17 mouse cellular contexts compared by ENCODE assay signal in the genomic region with DNA sequence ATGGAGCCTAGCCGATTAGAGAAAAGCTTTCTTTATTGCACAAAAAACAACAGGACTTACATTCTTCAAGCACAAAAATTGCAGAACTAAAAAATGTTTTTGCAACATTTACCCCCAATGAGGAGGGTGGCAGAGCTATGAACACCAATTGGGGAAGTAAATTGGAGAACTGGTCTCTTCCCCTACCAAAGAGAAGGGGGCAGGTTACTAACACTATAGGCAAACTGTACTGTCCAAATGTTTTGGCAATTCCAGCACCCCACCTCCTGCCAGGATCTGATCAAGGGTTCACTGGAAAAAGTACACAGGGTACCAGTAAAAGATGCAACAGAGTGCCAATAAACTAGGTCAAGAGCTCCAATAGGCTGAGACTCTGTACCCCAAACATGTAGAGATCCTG. TPM values are rescaled to one million over a fixed set of nuclear protein-coding genes. Genes with fewer than 3 reads are reported as not detected.
DNase-seq lines count a peak whose midpoint lies in the region; ATAC-seq lines count a peak whose summit lies in the region.
"Had no signal": no experiment of that assay in that cellular context is flagged by ENCODE, and none has a peak within 500 bp of the region (broad histone marks: within the 10 kb centered on the region; RNA-seq: fewer than 3 reads in every experiment).

No protein-coding gene starts in this region.

- ATAC-seq in common myeloid progenitor, adult 5-6 weeks (replicated peaks; ENCODE audit: low read depth, poor library complexity, severe bottlenecking) = peak; percentile 94
- ATAC-seq in monocyte, adult 5-6 weeks (replicated peaks; ENCODE audit: insufficient number of reproducible peaks, low FRiP score, low TSS enrichment, poor library complexity, severe bottlenecking) = peak; percentile 97

- peak; percentile 85 for DNase-seq in heart, adult 11 months
- no peak for DNase-seq in heart, postnatal 4 days
- peak; percentile 37 for DNase-seq in lung, postnatal 25 days (ENCODE audit: low spot score)
- DNase-seq in lung, postnatal 10 days = no peak
- no peak for DNase-seq in urinary bladder, postnatal 14 days (ENCODE audit: low spot score)
- no peak for DNase-seq in embryo, embryonic 11 days
- DNase-seq: adrenal gland, postnatal 36 days; cerebellum, postnatal 10 days; gastrocnemius, postnatal 14 days; kidney, adult 8-10 months; left cerebral cortex, postnatal 4 days; liver, embryonic 13.5 days; lung, postnatal 14 days; right cerebral cortex, postnatal 14 days; thymus, adult 2 months had no signal

RNA-seq across cellular contexts. Expression of a gene that starts 46.2 kb away (rescaled TPM):
- 10 to 100 TPM; 12.0 to 13.0 TPM for total RNA-seq in heart, postnatal 4 days (2021)
- total RNA-seq in common myeloid progenitor, adult 5-6 weeks (2017) = 1.0 and 1.8 TPM in 2 replicates
- 91.8 to 116 TPM (median 105 TPM) in 3 replicates for total RNA-seq in monocyte, adult 5-6 weeks (2017)

Comparison
In these comparisons a context has a peak if more than half of its experiments do, and no peak if none do; other contexts are left out.
1. DNase-seq: peak in heart, adult 11 months (single experiment) and lung, postnatal 25 days (single experiment); none in heart, postnatal 4 days (single experiment), lung, postnatal 10 days (single experiment), urinary bladder, postnatal 14 days (single experiment) and embryo, embryonic 11 days (single experiment).